Mouse (Mus musculus): ENCODE data around the gene Nolc1. TPM values are rescaled to one million over a fixed set of nuclear protein-coding genes. Genes with fewer than 3 reads are reported as not detected.

Nolc1 gene
- polyA plus RNA-seq (2012; rRNA removed; ENCODE audit: low replicate concordance), result 7.5 and 19.0 TPM in 2 replicates

GRCm38 (mm10) chr19:46075616-46076607 lies at the start of gene Nolc1:
Gene Nolc1 (plus strand): TSS chr19:46075863.

GRCm38 (mm10) chr19:46044271-46044992 lies 31.2 kb upstream of the Nolc1 start, which contains the start of gene Pprc1:
Gene Pprc1 (plus strand): TSS chr19:46044886.

GRCm38 (mm10) chr19:46044993-46045695 lies 30.5 kb upstream of the Nolc1 start, which contains the start of gene Ldb1:
Gene Ldb1 (minus strand): TSS chr19:46045214.

DNA sequence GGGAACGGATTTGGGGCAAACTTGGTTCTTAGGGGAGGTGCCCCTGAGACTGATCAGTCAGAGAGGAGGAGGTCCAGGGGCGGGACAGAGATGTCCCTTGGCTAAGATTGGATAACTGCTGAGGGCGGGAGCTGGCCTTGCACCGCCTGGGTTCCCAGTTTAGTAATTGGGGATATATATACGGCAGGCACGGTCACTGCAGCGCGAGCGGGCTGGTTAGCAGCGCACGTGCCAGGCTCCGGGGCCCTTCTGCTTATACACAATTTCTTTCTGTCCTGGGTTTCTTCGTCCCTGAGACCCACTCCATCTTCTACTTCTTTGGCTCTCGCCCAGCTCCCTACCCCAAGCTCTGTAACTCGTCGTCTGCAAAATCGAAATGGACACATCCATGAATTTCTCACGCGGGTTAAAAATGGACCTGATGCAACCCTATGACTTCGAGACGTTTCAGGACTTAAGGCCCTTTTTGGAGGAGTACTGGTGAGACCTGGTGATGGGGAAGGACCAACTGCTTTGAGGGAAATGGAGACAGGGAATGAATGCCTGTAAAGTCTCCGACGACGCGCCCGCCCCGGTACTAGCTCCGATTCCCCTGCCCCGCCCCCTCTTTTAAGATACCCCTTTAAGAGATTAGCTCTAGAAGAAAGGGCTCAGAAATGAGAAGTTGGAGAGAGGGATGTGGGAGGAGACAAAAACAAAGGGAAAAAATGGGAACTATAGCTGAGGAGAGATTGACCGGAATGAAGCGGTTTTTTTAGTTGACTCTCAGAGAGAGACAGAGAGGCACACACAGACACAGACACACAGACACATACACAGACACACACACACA lies 56.2 kb downstream of the Nolc1 start, which contains the start of gene Elovl3:
Elovl3 (plus strand) TSS at position 204 of the 832 bp plus-strand sequence.

Other genes with a start within 250 kb of the Nolc1 start
- 13.4 and 13.7 TPM in 2 replicates for gene Armh3, start 77.4 kb upstream of the Nolc1 start, polyA plus RNA-seq (2012; rRNA removed; ENCODE audit: low replicate concordance)
- 7.1 and 10.7 TPM in 2 replicates for gene Hps6, start 72.4 kb upstream of the Nolc1 start, polyA plus RNA-seq (2012; rRNA removed; ENCODE audit: low replicate concordance)
- gene Pprc1, start 31.0 kb upstream of the Nolc1 start, polyA plus RNA-seq (2012; rRNA removed; ENCODE audit: low replicate concordance), result 13.8 and 48.0 TPM in 2 replicates
- 207 and 278 TPM in 2 replicates for gene Ldb1, start 30.6 kb upstream of the Nolc1 start, polyA plus RNA-seq (2012; rRNA removed; ENCODE audit: low replicate concordance)
- 1.5 and 3.5 TPM in 2 replicates for gene Elovl3, start 56.0 kb downstream of the Nolc1 start, polyA plus RNA-seq (2012; rRNA removed; ENCODE audit: low replicate concordance)
- gene Pitx3, start 72.5 kb downstream of the Nolc1 start, polyA plus RNA-seq (2012; rRNA removed; ENCODE audit: low replicate concordance), result 0.64 TPM in 1 of 2 replicates, not detected in the other
- gene Gbf1, start 76.6 kb downstream of the Nolc1 start, polyA plus RNA-seq (2012; rRNA removed; ENCODE audit: low replicate concordance), result 69.7 and 96.3 TPM in 2 replicates
- 33.0 and 51.7 TPM in 2 replicates for gene Nfkb2, start 228.5 kb downstream of the Nolc1 start, polyA plus RNA-seq (2012; rRNA removed; ENCODE audit: low replicate concordance)

Measured in subcutaneous adipose tissue, adult 2 months (tissue).